Mouse (Mus musculus) neutrophil, adult 5-6 weeks (primary cell): Measurements from ENCODE around the gene Ppp1r26. TPM values are rescaled to one million over a fixed set of nuclear protein-coding genes. Genes with fewer than 3 reads are reported as not detected.

Source experiments
- ATAC-seq: fragments of 151-379, 151-347 bp; 2 replicates; pipeline ENCODE4 v1.8.0; 2017; ENCODE audit warnings: mild to moderate bottlenecking, moderate TSS enrichment; ENCODE audit not compliant: insufficient number of reproducible peaks, poor library complexity, low FRiP score, severe bottlenecking; ENCODE audit errors: extremely low read depth
- total RNA-seq: library from RNA; stranded (forward); fragments of 200-1000 nt; gene quantifications from 2 replicates; pipeline ENCODE4 v1.2.3, GENCODE M21; 2017

Gene Ppp1r26
- total RNA-seq, 1 experiment from 2014 or later: not detected

DNA sequence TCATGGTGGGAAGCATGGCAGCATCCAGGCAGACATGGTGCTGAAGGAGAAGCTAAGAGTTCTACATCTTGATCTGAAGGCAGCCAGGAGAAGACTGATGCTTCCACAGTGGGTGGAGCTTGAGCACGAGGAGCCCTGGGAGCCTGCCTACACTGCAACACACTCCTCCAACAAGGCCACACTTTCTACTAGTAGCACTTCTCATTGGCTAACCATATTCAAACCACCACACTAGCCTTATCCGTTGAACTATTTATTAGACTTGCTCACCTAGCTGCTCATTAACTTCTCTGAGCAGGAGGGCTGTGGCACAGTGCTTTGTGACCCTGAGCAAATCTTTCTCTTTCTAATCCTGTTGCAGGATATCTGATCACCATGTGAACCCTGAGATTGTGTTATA lies 37.3 kb downstream of the Ppp1r26 start:
- no peak for ATAC-seq

DNA sequence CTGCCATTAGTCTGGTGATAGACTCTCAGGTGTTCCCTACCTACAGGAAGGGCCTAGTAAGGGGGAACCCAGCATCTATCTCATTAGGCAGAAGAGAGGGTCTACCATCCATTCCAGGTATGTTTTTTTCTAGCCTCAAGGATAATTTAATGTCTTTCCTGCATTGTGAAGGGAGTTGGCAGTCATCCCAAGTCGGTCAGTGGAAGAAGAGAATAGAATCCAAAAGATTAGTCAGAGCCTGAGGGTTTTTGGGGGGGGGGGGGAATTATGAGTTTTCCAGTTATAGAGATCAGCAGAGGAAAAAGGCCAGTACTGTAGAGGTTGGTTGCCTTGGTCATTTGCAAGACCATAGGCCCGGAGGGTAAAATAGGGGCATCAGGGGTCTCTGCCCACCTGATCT lies 47.9 kb downstream of the Ppp1r26 start:
- ATAC-seq: no peak

DNA sequence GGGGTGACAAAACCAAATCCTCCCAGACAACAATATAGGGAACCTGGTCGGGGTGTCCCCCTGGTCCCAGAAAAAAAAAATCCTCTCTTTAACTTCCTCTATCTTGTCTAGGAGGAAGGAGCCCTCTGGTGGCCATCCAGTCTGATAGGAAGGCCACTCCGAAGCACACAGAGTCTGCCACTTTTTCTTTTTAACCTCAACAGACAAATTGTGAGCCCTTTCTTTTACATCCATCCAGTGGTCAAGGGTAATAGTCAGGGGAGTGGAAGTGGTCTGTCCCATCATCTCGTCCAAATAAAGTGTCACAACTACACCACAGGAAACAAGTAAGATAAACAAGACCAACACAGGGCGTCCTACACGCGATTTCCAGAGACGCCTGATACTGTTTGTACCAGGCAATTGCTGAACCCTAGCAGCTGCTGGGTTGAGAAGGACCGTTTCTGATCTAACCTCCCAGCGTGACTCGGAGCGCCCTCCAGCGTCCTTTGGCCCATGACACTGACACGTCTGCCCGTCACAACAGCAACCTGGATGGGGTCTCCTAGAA lies 48.7 kb downstream of the Ppp1r26 start:
- ATAC-seq: no peak

DNA sequence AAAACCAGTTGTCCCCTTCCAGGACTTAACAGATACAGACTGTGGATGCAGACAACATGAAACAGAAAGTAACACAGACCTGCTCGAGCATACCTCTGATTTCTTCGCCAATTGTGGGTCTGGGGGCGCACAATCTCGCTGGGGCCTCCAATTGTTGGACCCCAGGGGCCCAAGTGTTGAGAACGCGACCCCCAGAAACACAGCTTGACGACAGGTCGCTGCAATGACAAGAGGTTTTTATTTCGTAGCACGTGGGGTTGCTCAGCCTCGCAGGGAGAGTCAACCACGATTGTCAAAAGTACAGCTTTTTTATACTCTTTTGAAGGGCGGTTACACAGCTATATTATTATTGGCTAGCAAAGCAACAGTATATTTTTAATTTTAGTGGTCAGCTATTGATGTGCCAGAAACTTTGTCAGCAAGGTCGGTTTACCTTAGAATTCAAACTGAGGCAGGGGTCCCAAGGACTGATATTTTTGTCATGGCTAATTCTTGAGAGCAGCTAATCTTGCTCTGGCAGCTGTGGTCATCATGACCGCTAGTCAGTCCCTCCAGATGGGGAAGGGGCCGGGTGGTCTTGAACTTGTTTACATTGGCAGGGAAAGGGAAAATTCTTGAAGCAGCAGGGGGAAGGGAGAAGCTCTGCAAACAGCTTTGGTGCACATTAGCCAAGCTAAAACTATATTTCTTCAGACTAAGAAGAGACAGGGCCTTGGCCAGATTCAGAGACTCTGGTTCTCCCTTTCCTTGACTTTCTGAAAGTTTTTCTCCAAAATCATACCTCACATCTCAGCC lies 49.4 kb downstream of the Ppp1r26 start:
- ATAC-seq: no peak

DNA sequence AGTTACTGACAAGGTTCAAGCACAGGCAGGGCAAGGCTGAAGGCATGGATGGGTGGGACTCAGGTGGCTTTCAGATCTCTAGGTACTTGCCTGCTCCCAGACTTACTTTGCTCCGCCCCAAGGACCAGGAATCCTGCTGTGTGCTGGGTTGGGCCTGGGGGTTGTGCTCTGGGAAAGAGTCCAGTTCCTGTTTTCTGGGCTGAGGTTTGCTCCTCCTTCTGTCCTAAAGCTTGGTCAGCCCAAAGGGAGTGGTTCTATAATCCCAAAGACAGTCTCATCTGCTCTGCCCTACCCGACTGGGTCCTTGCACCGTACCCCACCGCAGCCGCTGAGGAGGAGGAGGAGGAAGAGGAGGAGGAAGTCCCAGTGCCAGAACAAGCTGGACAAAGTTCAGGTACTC lies 50.1 kb downstream of the Ppp1r26 start, which contains the start of gene Gbgt1:
Gene Gbgt1 (plus strand): TSS at position 221 of the 400 bp plus-strand sequence.
- no peak for ATAC-seq

DNA sequence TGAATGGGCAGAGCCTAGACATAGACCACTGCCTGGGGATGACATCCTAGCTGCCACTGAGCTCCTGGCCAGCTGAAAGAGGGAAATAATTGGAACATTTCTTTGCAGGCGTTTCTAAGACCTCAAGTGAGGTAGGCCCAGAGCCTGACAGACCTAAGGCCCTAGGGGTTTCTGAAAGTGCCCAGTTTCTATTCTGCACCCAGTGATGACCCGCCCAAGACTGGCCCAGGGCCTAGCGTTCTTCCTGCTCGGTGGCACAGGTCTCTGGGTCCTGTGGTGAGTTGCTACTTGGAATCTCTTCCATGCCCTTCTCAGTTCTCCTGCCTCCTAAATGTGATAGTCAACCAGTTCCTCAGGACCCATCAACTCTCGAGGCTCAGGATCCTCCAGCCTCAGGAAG lies 51.0 kb downstream of the Ppp1r26 start:
- ATAC-seq: no peak

DNA sequence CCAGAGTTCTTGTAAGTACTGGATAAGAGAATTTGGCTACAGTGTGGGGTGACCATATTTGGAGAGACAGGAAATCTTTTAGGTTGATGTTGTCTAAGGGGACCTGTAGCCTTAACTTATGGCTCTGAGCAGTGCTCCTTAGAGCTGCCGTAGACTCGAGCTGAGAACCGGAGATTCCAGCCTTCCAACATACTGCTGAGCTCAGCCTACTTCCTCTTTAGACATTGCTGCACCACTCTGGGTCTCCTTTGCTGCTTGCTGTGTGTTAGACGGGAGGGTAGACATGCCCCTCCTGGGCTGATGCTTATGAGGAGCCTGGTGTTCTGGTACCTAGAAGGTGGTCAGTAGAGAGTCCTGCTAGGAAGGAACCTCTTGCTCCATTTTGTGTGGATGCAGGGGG lies 51.8 kb downstream of the Ppp1r26 start:
- no peak for ATAC-seq

DNA sequence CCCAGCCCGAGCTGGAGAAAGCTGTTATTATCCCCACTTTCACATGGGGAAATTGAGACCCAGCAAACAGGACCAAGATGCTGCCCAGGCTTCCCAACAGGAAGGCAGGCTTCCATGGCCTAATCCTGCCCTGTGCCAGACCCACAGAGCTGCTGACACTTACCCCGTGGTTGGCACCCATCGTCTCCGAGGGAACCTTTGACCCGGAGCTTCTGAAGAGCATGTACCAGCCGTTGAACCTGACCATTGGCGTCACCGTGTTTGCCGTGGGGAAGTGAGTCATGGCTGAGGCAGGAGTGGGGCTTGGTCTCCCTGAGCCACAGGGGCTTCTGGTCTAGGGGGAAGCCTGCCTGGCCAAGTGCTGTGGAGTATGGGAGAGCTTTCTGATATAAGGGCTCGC lies 56.4 kb downstream of the Ppp1r26 start:
- no peak for ATAC-seq

DNA sequence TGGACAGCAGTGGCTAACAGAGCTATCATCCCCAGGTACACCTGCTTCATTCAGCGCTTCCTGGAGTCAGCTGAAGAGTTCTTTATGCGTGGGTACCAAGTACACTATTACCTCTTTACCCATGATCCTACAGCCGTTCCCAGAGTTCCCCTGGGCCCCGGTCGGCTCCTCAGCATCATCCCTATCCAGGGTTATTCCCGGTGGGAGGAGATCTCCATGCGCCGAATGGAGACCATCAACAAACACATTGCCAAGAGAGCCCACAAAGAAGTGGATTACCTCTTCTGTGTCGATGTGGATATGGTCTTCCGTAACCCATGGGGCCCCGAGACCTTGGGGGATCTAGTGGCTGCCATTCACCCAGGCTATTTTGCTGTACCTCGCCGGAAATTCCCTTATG lies 58.1 kb downstream of the Ppp1r26 start:
- ATAC-seq: no peak

Other genes with a start within 250 kb of the Ppp1r26 start
- not detected in 2 replicates for gene 1700007K13Rik, start 19.5 kb downstream of the Ppp1r26 start, total RNA-seq
- 6.8 and 10.7 TPM in 2 replicates for gene Mrps2, start 21.3 kb downstream of the Ppp1r26 start, total RNA-seq
- not detected in 2 replicates for gene Gbgt1, start 50.1 kb downstream of the Ppp1r26 start, total RNA-seq
- not detected in 2 replicates for gene Gm10134, start 59.3 kb downstream of the Ppp1r26 start, total RNA-seq
- gene Ralgds, start 66.3 kb downstream of the Ppp1r26 start, total RNA-seq: 38.8 and 45.3 TPM in 2 replicates
- gene Cel, start 116.6 kb downstream of the Ppp1r26 start, total RNA-seq: not detected in 2 replicates
- gene Gtf3c5, start 137.0 kb downstream of the Ppp1r26 start, total RNA-seq: 9.5 and 10.4 TPM in 2 replicates
- gene Gfi1b, start 175.2 kb downstream of the Ppp1r26 start, total RNA-seq: 0.35 and 0.98 TPM in 2 replicates
- 32.5 and 32.9 TPM in 2 replicates for gene Tsc1, start 194.4 kb downstream of the Ppp1r26 start, total RNA-seq